Mouse (Mus musculus) frontal cortex, adult (tissue): ENCODE measurements around the gene Ncbp3.
A peak's percentile ranks its signal among the peaks of the same experiment; 100 is the strongest.

Experiments used
- ATAC-seq: cut with Nextera tagmentation; 2 replicates; pipeline ENCODE4 v1.9.2; 2017; ENCODE audit warnings: mild to moderate bottlenecking, moderate library complexity, mixed read lengths; ENCODE audit not compliant: low TSS enrichment

The Ncbp3 gene

GRCm38 (mm10) chr11:73030821-73031498, 16.6 kb upstream of the Ncbp3 start:
- peak; percentile 95 for ATAC-seq

- no peak for ATAC-seq
These were observed 16.0 kb upstream of the Ncbp3 start for GRCm38 (mm10) chr11:73031536-73031935.

DNA sequence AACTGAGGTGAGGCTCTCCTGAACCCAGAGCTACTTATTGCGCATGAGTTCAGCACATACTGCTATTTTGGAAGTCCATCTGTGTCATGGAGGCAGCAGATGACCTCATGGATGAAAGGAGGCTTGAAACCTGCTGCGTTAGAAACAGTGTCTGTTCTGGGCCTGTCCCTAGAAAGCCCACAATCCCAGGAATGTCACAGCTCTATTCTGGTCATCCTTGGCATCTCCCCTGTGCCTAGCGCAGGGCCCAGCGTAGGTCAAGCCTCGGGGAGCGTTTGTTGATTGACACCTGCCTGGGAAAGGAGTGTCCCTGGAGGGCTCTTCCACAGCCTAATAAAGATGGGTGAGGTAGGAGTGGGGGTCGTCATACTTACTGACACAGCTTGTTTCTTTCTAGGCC, 11.5 kb upstream of the Ncbp3 start:
- no peak for ATAC-seq

GRCm38 (mm10) chr11:73036889-73037288, 10.7 kb upstream of the Ncbp3 start:
- ATAC-seq: no peak; the same call in 1 of the 2 replicates

DNA sequence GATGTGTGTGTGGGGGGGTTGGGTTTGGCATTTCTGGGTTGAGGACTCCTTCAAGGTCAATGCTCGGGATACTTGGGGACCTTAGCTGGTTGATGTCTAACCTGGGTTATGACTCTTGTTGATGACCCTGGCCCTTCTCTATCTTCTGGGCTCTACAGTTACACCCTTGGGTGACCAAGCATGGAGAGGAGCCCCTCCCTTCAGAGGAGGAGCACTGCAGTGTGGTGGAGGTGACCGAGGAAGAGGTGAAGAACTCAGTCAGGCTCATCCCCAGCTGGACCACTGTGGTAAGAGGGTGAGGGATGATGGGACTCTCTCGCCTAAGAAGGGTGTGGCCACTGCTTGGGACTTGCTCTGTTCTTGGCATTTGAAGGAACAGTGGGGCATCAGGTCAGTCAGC, 9.9 kb upstream of the Ncbp3 start:
- ATAC-seq: no peak

- peak; percentile 62; the same call in 1 of the 2 replicates for ATAC-seq
These were observed 8.3 kb upstream of the Ncbp3 start for GRCm38 (mm10) chr11:73039102-73039799.

DNA sequence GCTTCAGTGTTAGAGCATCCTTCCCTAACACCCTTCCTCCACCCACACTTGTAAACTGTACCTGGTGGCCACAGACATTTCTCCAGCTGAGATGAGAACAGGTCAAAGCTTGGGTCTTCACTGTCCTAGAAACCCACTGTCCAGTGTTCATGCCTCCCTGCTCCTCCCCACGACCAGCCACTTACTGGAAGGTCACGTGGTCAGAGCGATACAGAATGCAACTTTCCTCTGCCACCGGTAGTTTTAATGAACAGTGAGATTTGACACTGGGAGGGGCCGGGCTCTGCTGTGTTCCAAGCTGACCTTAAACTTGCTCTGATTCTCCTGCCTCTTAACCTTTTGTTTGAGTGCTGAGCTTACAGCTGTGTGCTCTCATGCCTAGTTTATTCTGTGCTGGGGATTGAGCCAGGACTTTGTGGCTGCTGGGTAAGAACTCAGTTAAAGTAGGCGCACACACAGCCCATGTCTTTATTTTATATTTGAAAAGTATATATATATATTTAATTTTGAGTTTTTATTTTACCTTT, 3.3 kb upstream of the Ncbp3 start:
- no peak for ATAC-seq

DNA sequence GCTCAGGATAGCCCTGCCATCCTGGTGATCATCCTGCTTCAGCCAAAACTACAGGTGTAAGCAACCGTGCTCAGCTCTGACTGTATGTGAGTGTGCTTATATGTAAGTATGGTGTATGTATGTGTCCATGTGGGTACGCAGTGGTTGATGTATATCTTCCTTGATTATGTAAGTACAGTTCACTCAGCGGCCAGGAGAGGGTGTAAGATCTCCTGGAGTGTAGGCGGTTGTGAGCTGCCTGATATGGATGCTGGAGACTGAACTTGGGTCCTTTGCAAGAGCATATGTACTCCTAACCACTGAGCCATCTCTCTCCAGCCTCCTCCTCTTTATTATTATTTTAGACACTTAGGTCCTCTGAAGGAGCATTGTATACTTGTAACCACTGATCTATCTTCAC, 2.8 kb upstream of the Ncbp3 start:
- ATAC-seq: no peak

- peak; percentile 22 for ATAC-seq
These were observed 670 bp downstream of the Ncbp3 start for GRCm38 (mm10) chr11:73048030-73048876.

- ATAC-seq: peak; percentile 38; the same call in 1 of the 2 replicates
These were observed 1.8 kb downstream of the Ncbp3 start for GRCm38 (mm10) chr11:73049335-73049734.

- ATAC-seq: no peak
These were observed 5.2 kb downstream of the Ncbp3 start for GRCm38 (mm10) chr11:73052795-73053194.

- ATAC-seq: no peak
These were observed 10.1 kb downstream of the Ncbp3 start for GRCm38 (mm10) chr11:73057701-73058100.

GRCm38 (mm10) chr11:73059630-73060029, 12.0 kb downstream of the Ncbp3 start:
- ATAC-seq: no peak

DNA sequence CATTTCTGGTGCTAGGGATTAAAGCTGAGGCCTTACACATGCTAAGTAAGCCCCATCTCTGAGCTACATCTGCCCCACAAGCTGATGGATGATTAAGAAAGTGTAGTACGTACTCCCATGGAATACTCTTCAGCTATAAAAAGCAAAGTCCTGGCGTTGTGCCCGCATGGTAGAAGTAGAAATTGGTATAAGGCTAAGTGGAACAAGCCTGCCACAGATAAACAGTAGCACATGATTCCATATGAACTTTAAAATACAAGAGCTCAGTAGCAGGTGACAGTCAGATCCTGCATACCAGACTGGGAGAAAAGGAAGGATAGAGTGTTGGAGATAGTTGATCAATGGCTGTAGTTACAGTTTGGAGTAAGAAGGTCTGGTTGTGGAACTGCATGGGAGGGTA, 13.8 kb downstream of the Ncbp3 start:
- no peak for ATAC-seq

DNA sequence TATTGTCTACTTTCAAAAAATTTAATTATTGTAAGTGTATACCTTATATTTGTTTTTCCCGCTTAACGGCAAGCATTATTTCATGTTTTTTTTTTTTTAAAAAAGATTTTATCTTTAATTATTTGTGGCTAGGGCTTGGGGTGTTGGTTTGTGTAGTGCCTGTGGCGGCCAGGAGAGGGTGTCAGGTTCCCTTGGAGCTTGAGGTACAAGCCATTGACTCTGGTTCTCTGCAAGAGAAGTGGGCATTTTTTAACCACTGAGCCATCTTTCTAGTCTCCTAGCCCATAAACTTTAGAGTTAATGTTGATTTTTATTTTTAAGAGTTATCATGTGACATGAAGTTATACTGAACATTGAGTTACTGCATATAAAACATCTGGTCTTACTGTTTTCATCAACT, 24.3 kb downstream of the Ncbp3 start:
- no peak for ATAC-seq

GRCm38 (mm10) chr11:73076295-73076694, 28.7 kb downstream of the Ncbp3 start:
- ATAC-seq: no peak

DNA sequence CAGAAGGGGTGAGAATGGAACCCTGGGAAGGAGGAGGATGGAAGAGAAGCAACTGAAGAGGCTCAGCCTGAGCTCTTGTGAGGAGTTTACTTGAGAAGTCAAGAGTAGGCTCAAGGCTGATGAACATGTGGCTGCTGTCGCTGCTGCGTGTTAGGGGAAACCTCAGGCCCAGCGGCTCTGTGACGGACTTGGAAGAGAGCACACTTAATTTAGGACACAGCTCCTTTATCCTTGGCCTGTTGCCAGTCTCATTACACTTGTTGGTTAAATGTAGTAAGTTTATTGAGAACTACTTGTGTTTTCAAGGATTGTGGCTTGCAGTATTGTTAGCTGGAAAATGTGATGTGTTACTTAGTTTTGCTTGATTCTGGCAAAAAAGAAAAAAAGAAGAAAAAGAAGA, 29.1 kb downstream of the Ncbp3 start:
- ATAC-seq: peak; percentile 27; the same call in 1 of the 2 replicates

GRCm38 (mm10) chr11:73077211-73077720, 29.7 kb downstream of the Ncbp3 start:
- ATAC-seq: peak; percentile 31; the same call in 1 of the 2 replicates

- peak; percentile 44 for ATAC-seq
These were observed 31.0 kb downstream of the Ncbp3 start for GRCm38 (mm10) chr11:73078615-73079014.

GRCm38 (mm10) chr11:73080306-73080705, 32.7 kb downstream of the Ncbp3 start:
- ATAC-seq: no peak

GRCm38 (mm10) chr11:73084303-73084702, 36.7 kb downstream of the Ncbp3 start:
- ATAC-seq: no peak

GRCm38 (mm10) chr11:73084804-73085231, 37.2 kb downstream of the Ncbp3 start:
- peak; percentile 42 for ATAC-seq
